Mouse (Mus musculus): ENCODE results near the gene Mtmr6. TPM values are rescaled to one million over a fixed set of nuclear protein-coding genes. Genes with fewer than 3 reads are reported as not detected.
A peak's percentile ranks its signal among the peaks of the same experiment; 100 is the strongest.

Gene Mtmr6
- polyA plus RNA-seq (2012; rRNA removed), result 20.5 and 30.1 TPM in 2 replicates

- TF ChIP-seq POLR2A (IDR thresholded peaks at IDR 0.05; ENCODE audit: borderline replicate concordance, extremely low read depth, low read depth, low read length) (peak; percentile 82; the same call in 1 of the 2 replicates), CTCF (IDR thresholded peaks at IDR 0.05; ENCODE audit: insufficient read depth, low read length) (peak; percentile 98)
- peak within 1 kb of the TSS; percentile 96 for H3K4me3 ChIP-seq (replicated peaks; ENCODE audit: extremely low read depth, low read depth, low read length)
- DNase-seq, result peak; percentile 86
- peaks cover 6% of the 10 kb centered on the region for H3K4me1 ChIP-seq (ENCODE audit: control insufficient read depth, insufficient read depth, low read length)
- under 1% methylated on average over 51 of the region's 51 CpGs for WGBS
Observed at GRCm38 (mm10) chr14:60264990-60265876, at the start of gene Mtmr6. Gene Mtmr6 (plus strand): TSS chr14:60265228.

DNA sequence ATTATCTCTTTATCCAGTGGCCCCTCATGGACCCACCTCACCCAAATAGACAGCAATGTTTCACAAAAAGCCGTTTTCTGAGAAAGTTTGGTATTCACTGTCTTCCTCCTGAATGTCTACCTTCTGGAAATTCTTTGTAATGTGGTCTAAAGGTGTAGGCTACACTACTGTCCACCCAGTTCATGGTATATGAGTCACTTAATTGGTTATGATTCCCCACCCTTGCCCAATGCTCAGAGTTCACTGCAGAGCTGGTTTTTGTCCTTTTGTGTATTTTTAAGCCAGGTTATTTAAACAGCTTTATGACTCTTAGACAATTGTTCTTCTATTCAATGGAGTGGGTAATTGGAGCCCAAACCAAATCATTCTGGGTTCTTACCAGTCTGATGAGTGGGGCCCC is 48.9 kb upstream of the Mtmr6 start:
- no peak for TF ChIP-seq POLR2A (IDR thresholded peaks at IDR 0.05; ENCODE audit: borderline replicate concordance, extremely low read depth, low read depth, low read length)
- Histone ChIP-seq H3K4me3 (replicated peaks; ENCODE audit: extremely low read depth, low read depth, low read length) (no peak overlapping the region), H3K4me1 (ENCODE audit: control insufficient read depth, insufficient read depth, low read length) (no peaks in the 10 kb centered on the region)
- DNase-seq, result no peak
- WGBS, result 88% methylated on average over 1 of the region's 1 CpGs

GRCm38 (mm10) chr14:60217616-60218015 is 47.4 kb upstream of the Mtmr6 start:
- no peak for TF ChIP-seq POLR2A (IDR thresholded peaks at IDR 0.05; ENCODE audit: borderline replicate concordance, extremely low read depth, low read depth, low read length)
- TF ChIP-seq CTCF (IDR thresholded peaks at IDR 0.05; ENCODE audit: insufficient read depth, low read length), result no peak
- Histone ChIP-seq H3K4me3 (replicated peaks; ENCODE audit: extremely low read depth, low read depth, low read length) (no peak overlapping the region), H3K4me1 (ENCODE audit: control insufficient read depth, insufficient read depth, low read length) (no peaks in the 10 kb centered on the region)
- WGBS, result over 99% methylated on average over 4 of the region's 4 CpGs
- no peak for DNase-seq

GRCm38 (mm10) chr14:60219886-60220285 is 45.1 kb upstream of the Mtmr6 start:
- Histone ChIP-seq H3K4me3 (replicated peaks; ENCODE audit: extremely low read depth, low read depth, low read length) (no peak overlapping the region), H3K4me1 (ENCODE audit: control insufficient read depth, insufficient read depth, low read length) (no peaks in the 10 kb centered on the region)
- WGBS, result 87% methylated on average over 10 of the region's 10 CpGs

GRCm38 (mm10) chr14:60238551-60238950 is 26.5 kb upstream of the Mtmr6 start:
- no peak for DNase-seq
- WGBS, result 63% methylated on average over 3 of the region's 3 CpGs
- no peaks in the 10 kb centered on the region for H3K4me1 ChIP-seq (ENCODE audit: control insufficient read depth, insufficient read depth, low read length)
- TF ChIP-seq CTCF (IDR thresholded peaks at IDR 0.05; ENCODE audit: insufficient read depth, low read length) (no peak), POLR2A (IDR thresholded peaks at IDR 0.05; ENCODE audit: borderline replicate concordance, extremely low read depth, low read depth, low read length) (no peak)
- H3K4me3 ChIP-seq (replicated peaks; ENCODE audit: extremely low read depth, low read depth, low read length), result no peak overlapping the region

More at GRCm38 (mm10) chr14:60219886-60220285, 45.1 kb upstream of the Mtmr6 start:
- DNase-seq, result no peak
- TF ChIP-seq CTCF (IDR thresholded peaks at IDR 0.05; ENCODE audit: insufficient read depth, low read length), result no peak
- no peak for TF ChIP-seq POLR2A (IDR thresholded peaks at IDR 0.05; ENCODE audit: borderline replicate concordance, extremely low read depth, low read depth, low read length)

GRCm38 (mm10) chr14:60250366-60250765 is 14.7 kb upstream of the Mtmr6 start:
- 5% methylated on average over 8 of the region's 8 CpGs for WGBS
- TF ChIP-seq CTCF (IDR thresholded peaks at IDR 0.05; ENCODE audit: insufficient read depth, low read length) (no peak), POLR2A (IDR thresholded peaks at IDR 0.05; ENCODE audit: borderline replicate concordance, extremely low read depth, low read depth, low read length) (no peak)
- Histone ChIP-seq H3K4me1 (ENCODE audit: control insufficient read depth, insufficient read depth, low read length) (peaks cover 3% of the 10 kb centered on the region), H3K4me3 (replicated peaks; ENCODE audit: extremely low read depth, low read depth, low read length) (peak overlapping the region; percentile 69)
- no peak for DNase-seq

- peak overlapping the region; percentile 69 for H3K4me3 ChIP-seq (replicated peaks; ENCODE audit: extremely low read depth, low read depth, low read length)
- no peak for TF ChIP-seq CTCF (IDR thresholded peaks at IDR 0.05; ENCODE audit: insufficient read depth, low read length)
- no peak for TF ChIP-seq POLR2A (IDR thresholded peaks at IDR 0.05; ENCODE audit: borderline replicate concordance, extremely low read depth, low read depth, low read length)
- DNase-seq, result no peak
- H3K4me1 ChIP-seq (ENCODE audit: control insufficient read depth, insufficient read depth, low read length), result peaks cover 3% of the 10 kb centered on the region
- WGBS, result under 1% methylated on average over 39 of the region's 39 CpGs
Observed at GRCm38 (mm10) chr14:60250879-60251278, 14.1 kb upstream of the Mtmr6 start.

- peak; percentile 96 for DNase-seq
- H3K4me3 ChIP-seq (replicated peaks; ENCODE audit: extremely low read depth, low read depth, low read length), result peak within 1 kb of the TSS; percentile 91
- TF ChIP-seq CTCF (IDR thresholded peaks at IDR 0.05; ENCODE audit: insufficient read depth, low read length) (no peak), POLR2A (IDR thresholded peaks at IDR 0.05; ENCODE audit: borderline replicate concordance, extremely low read depth, low read depth, low read length) (peak; percentile 85)
- H3K4me1 ChIP-seq (ENCODE audit: control insufficient read depth, insufficient read depth, low read length), result peaks cover 3% of the 10 kb centered on the region
- under 1% methylated on average over 62 of the region's 62 CpGs for WGBS
Observed at GRCm38 (mm10) chr14:60251281-60252003, 13.6 kb upstream of the Mtmr6 start, which contains the start of the genes Nupl1 and Gm49336. Gene Nupl1 (minus strand): TSS chr14:60251431. Gene Gm49336 (minus strand): TSS chr14:60251507.
